Mouse (Mus musculus): ENCODE measurements around the gene Sertad2.
A peak's percentile ranks its signal among the peaks of the same experiment; 100 is the strongest.

Sertad2 gene

GRCm38 (mm10) chr11:20594229-20595201 lies 51.5 kb downstream of the Sertad2 start:
- no peak for DNase-seq (ENCODE audit: low read depth, low spot score)

- peak; percentile 22 for DNase-seq (ENCODE audit: low read depth, low spot score)
Observed at GRCm38 (mm10) chr11:20603066-20603812, 60.2 kb downstream of the Sertad2 start.

- DNase-seq (ENCODE audit: low read depth, low spot score) = no peak
Observed at GRCm38 (mm10) chr11:20604119-20604518, 61.1 kb downstream of the Sertad2 start.

GRCm38 (mm10) chr11:20605613-20606012 lies 62.6 kb downstream of the Sertad2 start:
- DNase-seq (ENCODE audit: low read depth, low spot score) = no peak

- DNase-seq (ENCODE audit: low read depth, low spot score) = no peak
Observed at GRCm38 (mm10) chr11:20608442-20608841, 65.4 kb downstream of the Sertad2 start.

- DNase-seq (ENCODE audit: low read depth, low spot score) = no peak
Observed at GRCm38 (mm10) chr11:20613223-20613622, 70.2 kb downstream of the Sertad2 start.

GRCm38 (mm10) chr11:20616103-20616502 lies 73.0 kb downstream of the Sertad2 start:
- no peak for DNase-seq (ENCODE audit: low read depth, low spot score)

- no peak for DNase-seq (ENCODE audit: low read depth, low spot score)
Observed at GRCm38 (mm10) chr11:20627146-20627545, 84.1 kb downstream of the Sertad2 start.

GRCm38 (mm10) chr11:20628216-20628615 lies 85.2 kb downstream of the Sertad2 start:
- DNase-seq (ENCODE audit: low read depth, low spot score) = no peak

- DNase-seq (ENCODE audit: low read depth, low spot score) = no peak
Observed at GRCm38 (mm10) chr11:20629700-20630099, 86.6 kb downstream of the Sertad2 start.

GRCm38 (mm10) chr11:20631026-20631940 lies 88.2 kb downstream of the Sertad2 start:
- DNase-seq (ENCODE audit: low read depth, low spot score) = peak; percentile 84

GRCm38 (mm10) chr11:20631941-20632618 lies 89.0 kb downstream of the Sertad2 start:
- DNase-seq (ENCODE audit: low read depth, low spot score) = peak; percentile 45

GRCm38 (mm10) chr11:20632619-20632965 lies 89.5 kb downstream of the Sertad2 start:
- no peak for DNase-seq (ENCODE audit: low read depth, low spot score)

GRCm38 (mm10) chr11:20634543-20634942 lies 91.5 kb downstream of the Sertad2 start:
- no peak for DNase-seq (ENCODE audit: low read depth, low spot score)

- no peak for DNase-seq (ENCODE audit: low read depth, low spot score)
Observed at GRCm38 (mm10) chr11:20635646-20636045, 92.6 kb downstream of the Sertad2 start.

- DNase-seq (ENCODE audit: low read depth, low spot score) = no peak
Observed at GRCm38 (mm10) chr11:20636114-20636513, 93.1 kb downstream of the Sertad2 start.

- no peak for DNase-seq (ENCODE audit: low read depth, low spot score)
Observed at GRCm38 (mm10) chr11:20637060-20637459, 94.0 kb downstream of the Sertad2 start.

GRCm38 (mm10) chr11:20638841-20639240 lies 95.8 kb downstream of the Sertad2 start:
- DNase-seq (ENCODE audit: low read depth, low spot score) = no peak

GRCm38 (mm10) chr11:20639918-20640447 lies 96.9 kb downstream of the Sertad2 start:
- no peak for DNase-seq (ENCODE audit: low read depth, low spot score)

- DNase-seq (ENCODE audit: low read depth, low spot score) = no peak
Observed at GRCm38 (mm10) chr11:20642321-20642720, 99.3 kb downstream of the Sertad2 start.

- no peak for DNase-seq (ENCODE audit: low read depth, low spot score)
Observed at GRCm38 (mm10) chr11:20643161-20643560, 100.1 kb downstream of the Sertad2 start.
